Mouse (Mus musculus) intestine, embryonic 14.5 days (tissue): ENCODE data around the gene Speg. TPM values are rescaled to one million over a fixed set of nuclear protein-coding genes. Genes with fewer than 3 reads are reported as not detected.

ENCODE experiments used
- ATAC-seq: fragments of 200-750 bp; cut with Nextera tagmentation; replicated peaks from 2 replicates; pipeline ENCODE4 v1.8.0; 2017; ENCODE audit warnings: low read depth, moderate number of reproducible peaks, moderate TSS enrichment, moderate library complexity; ENCODE audit not compliant: low FRiP score, low TSS enrichment
- DNase-seq: peaks from one replicate; pipeline ENCODE4 v3.0.0-alpha.2; 2018; ENCODE audit warnings: low spot score
- H3K27ac ChIP-seq: fragments of 300-500 bp; sonication (generic); 2 replicates; pipeline ENCODE4 v1.5.1; 2014; ENCODE audit warnings: low read depth, mild to moderate bottlenecking, control low read depth
- H3K27me3 ChIP-seq: fragments of 300-500 bp; sonication (generic); replicated peaks from 2 replicates; pipeline ENCODE4 v1.6.1; 2014; ENCODE audit warnings: low read length, control low read depth; ENCODE audit not compliant: control insufficient read depth, insufficient read depth
- H3K36me3 ChIP-seq: fragments of 300-500 bp; sonication (generic); 2 replicates; pipeline ENCODE4 v1.6.1; 2014; ENCODE audit warnings: low read length, control low read depth; ENCODE audit not compliant: control insufficient read depth, insufficient read depth
- H3K4me1 ChIP-seq: fragments of 300-500 bp; sonication (generic); replicated peaks from 2 replicates; pipeline ENCODE4 v1.6.1; 2014; ENCODE audit warnings: low read length, control low read depth, mixed read lengths; ENCODE audit not compliant: control insufficient read depth, insufficient read depth
- H3K4me2 ChIP-seq: fragments of 300-500 bp; sonication (generic); 2 replicates; pipeline ENCODE4 v1.6.1; 2014; ENCODE audit warnings: low read length
- H3K4me3 ChIP-seq: fragments of 300-500 bp; sonication (generic); 2 replicates; pipeline ENCODE4 v1.5.1; 2014; ENCODE audit warnings: low read depth, low read length, control low read depth, mixed read lengths
- H3K9ac ChIP-seq: fragments of 300-500 bp; sonication (generic); 2 replicates; pipeline ENCODE4 v1.6.1; 2014; ENCODE audit warnings: mild to moderate bottlenecking, low read length
- H3K9me3 ChIP-seq: fragments of 300-500 bp; sonication (generic); 2 replicates; pipeline ENCODE4 v1.6.1; 2016; ENCODE audit warnings: low read length, control low read depth; ENCODE audit not compliant: control insufficient read depth
- WGBS: fragments of 180-500 bp; shearing (Covaris S2); extraction: QIAGEN DNeasy Blood & Tissue Kit; methylation state at CpG from one replicate; pipeline ENCODE4 v1.1.7; 2014; 5-methylcytosine and 5-hydroxymethylcytosine counted together
- polyA plus RNA-seq: library from polyadenylated mRNA; unstranded; fragments of >200 nt; fragmentation: Nextera tagmentation; extraction: Ambion mirVana; gene quantifications from 2 replicates; pipeline ENCODE4 v1.2.1, GENCODE M21; 2014

Gene Speg
- polyA plus RNA-seq, 1 experiment from 2014 or later: 46.7 TPM

GRCm38 (mm10) chr1:75360112-75361031 is 14.7 kb upstream of the Speg start, which contains the start of gene Des:
Gene Des (plus strand): TSS chr1:75360329.
- Histone ChIP-seq H3K27me3 (peaks cover 6% of the 10 kb centered on the region; the same call in 1 of the 2 replicates), H3K4me1 (peaks cover 3% of the 10 kb centered on the region; the same call in 1 of the 2 replicates), H3K9me3 (no peaks in the 10 kb centered on the region), H3K4me2 (peak within 1 kb of the TSS; percentile 73), H3K27ac (peak within 1 kb of the TSS; percentile 81), H3K36me3 (0 out of 2 replicates have a peak, but pooled peaks cover 7% of the 10 kb centered on the region), H3K4me3 (peak within 1 kb of the TSS; percentile 48), H3K9ac (peak within 1 kb of the TSS; percentile 52)
- DNase-seq: peak; percentile 78
- WGBS: 3% methylated on average over 79 of the region's 80 CpGs
- ATAC-seq: peak; percentile 74

- ATAC-seq: no peak
- H3K9ac ChIP-seq: no peak overlapping the region
- no peak overlapping the region for H3K27ac ChIP-seq
- H3K4me3 ChIP-seq: peak overlapping the region; percentile 48
- H3K9me3 ChIP-seq: no peaks in the 10 kb centered on the region
- peaks cover 3% of the 10 kb centered on the region; the same call in 1 of the 2 replicates for H3K4me1 ChIP-seq
- WGBS: 46% methylated on average over 4 of the region's 4 CpGs
- peak overlapping the region; percentile 73 for H3K4me2 ChIP-seq
- 0 out of 2 replicates have a peak, but pooled peaks cover 7% of the 10 kb centered on the region for H3K36me3 ChIP-seq
- H3K27me3 ChIP-seq: peaks cover 6% of the 10 kb centered on the region; the same call in 1 of the 2 replicates
- DNase-seq: no peak
Observed at GRCm38 (mm10) chr1:75361123-75361522, 14.0 kb upstream of the Speg start.

GRCm38 (mm10) chr1:75361750-75362149 is 13.3 kb upstream of the Speg start:
- 33% methylated on average over 4 of the region's 4 CpGs for WGBS
- H3K9me3 ChIP-seq: no peaks in the 10 kb centered on the region
- H3K9ac ChIP-seq: no peak overlapping the region
- 0 out of 2 replicates have a peak, but pooled peaks cover 7% of the 10 kb centered on the region for H3K36me3 ChIP-seq
- ATAC-seq (no peak), DNase-seq (no peak)
- H3K4me2 ChIP-seq: peak overlapping the region; percentile 73; the same call in 1 of the 2 replicates
- no peak overlapping the region for H3K4me3 ChIP-seq
- no peak overlapping the region for H3K27ac ChIP-seq
- peaks cover 3% of the 10 kb centered on the region; the same call in 1 of the 2 replicates for H3K4me1 ChIP-seq
- peaks cover 6% of the 10 kb centered on the region; the same call in 1 of the 2 replicates for H3K27me3 ChIP-seq

GRCm38 (mm10) chr1:75363868-75364267 is 11.2 kb upstream of the Speg start:
- Histone ChIP-seq H3K4me3 (no peak overlapping the region), H3K4me1 (peaks cover 3% of the 10 kb centered on the region; the same call in 1 of the 2 replicates), H3K36me3 (0 out of 2 replicates have a peak, but pooled peaks cover 7% of the 10 kb centered on the region), H3K9me3 (no peaks in the 10 kb centered on the region), H3K9ac (no peak overlapping the region), H3K27me3 (peaks cover 6% of the 10 kb centered on the region; the same call in 1 of the 2 replicates), H3K4me2 (no peak overlapping the region), H3K27ac (no peak overlapping the region)
- DNase-seq: no peak
- ATAC-seq: no peak
- 95% methylated on average over 3 of the region's 3 CpGs for WGBS

GRCm38 (mm10) chr1:75365510-75366137 is 9.5 kb upstream of the Speg start:
- no peak overlapping the region for H3K27ac ChIP-seq
- H3K4me3 ChIP-seq: no peak overlapping the region
- 85% methylated on average over 14 of the region's 14 CpGs for WGBS
- no peak overlapping the region for H3K9ac ChIP-seq
- ATAC-seq (no peak), DNase-seq (no peak)
- H3K4me1 ChIP-seq: no peaks in the 10 kb centered on the region
- no peaks in the 10 kb centered on the region for H3K9me3 ChIP-seq
- H3K4me2 ChIP-seq: no peak overlapping the region
- H3K27me3 ChIP-seq: peaks cover 2% of the 10 kb centered on the region; the same call in 1 of the 2 replicates
- H3K36me3 ChIP-seq: 0 out of 2 replicates have a peak, but pooled peaks cover 7% of the 10 kb centered on the region

- no peak for DNase-seq
- no peak overlapping the region for H3K4me2 ChIP-seq
- 41% methylated on average over 25 of the region's 25 CpGs for WGBS
- no peak overlapping the region for H3K4me3 ChIP-seq
- no peaks in the 10 kb centered on the region for H3K27me3 ChIP-seq
- H3K4me1 ChIP-seq: no peaks in the 10 kb centered on the region
- 0 out of 2 replicates have a peak, but pooled peaks have one; percentile 32 for ATAC-seq
- H3K27ac ChIP-seq: no peak overlapping the region
- H3K9ac ChIP-seq: no peak overlapping the region
- H3K36me3 ChIP-seq: no peaks in the 10 kb centered on the region
- no peaks in the 10 kb centered on the region for H3K9me3 ChIP-seq
Observed at GRCm38 (mm10) chr1:75369360-75369983, 5.6 kb upstream of the Speg start.

- Histone ChIP-seq H3K4me1 (peaks cover 5% of the 10 kb centered on the region), H3K4me3 (no peak overlapping the region), H3K27ac (no peak overlapping the region), H3K27me3 (no peaks in the 10 kb centered on the region), H3K9ac (no peak overlapping the region), H3K9me3 (no peaks in the 10 kb centered on the region), H3K4me2 (no peak overlapping the region), H3K36me3 (no peaks in the 10 kb centered on the region)
- ATAC-seq (no peak), DNase-seq (no peak)
- 39% methylated on average over 13 of the region's 13 CpGs for WGBS
Observed at GRCm38 (mm10) chr1:75369984-75370660, 5.0 kb upstream of the Speg start.
